Mouse (Mus musculus) CH12.LX (cell line): ENCODE data around the gene Npw. TPM values are rescaled to one million over a fixed set of nuclear protein-coding genes. Genes with fewer than 3 reads are reported as not detected.

ENCODE experiments used
- DNase-seq: peaks from one replicate; pipeline ENCODE4 v3.0.0-alpha.2; 2013; ENCODE audit errors: extremely low read depth
- H3K27ac ChIP-seq: 2 replicates; pipeline ENCODE4 v1.5.1; 2012; ENCODE audit warnings: low read depth, mild to moderate bottlenecking, control low read depth, moderate library complexity; ENCODE audit not compliant: insufficient read depth
- H3K27me3 ChIP-seq: replicated peaks from 2 replicates; pipeline ENCODE3; 2012; ENCODE audit warnings: inconsistent platforms
- H3K36me3 ChIP-seq, 2 experiments: replicated peaks in 1 of 2; 2 replicates each; pipeline versions ENCODE3 to v1.6.1; 2012; ENCODE audit warnings: inconsistent platforms in 1 of 2, low read length in 1 of 2, mild to moderate bottlenecking in 1 of 2, mixed read lengths in 1 of 2, moderate library complexity in 1 of 2; ENCODE audit not compliant: control insufficient read depth in 1 of 2, insufficient read depth in 1 of 2
- H3K4me1 ChIP-seq, 2 experiments: 2 replicates each; pipeline ENCODE4 v1.6.1; 2012; ENCODE audit warnings: inconsistent platforms in 1 of 2, moderate library complexity in 1 of 2; ENCODE audit not compliant: insufficient read depth in 2 of 2, control insufficient read depth in 1 of 2
- H3K4me2 ChIP-seq: 2 replicates; pipeline ENCODE4 v1.6.1; 2012; ENCODE audit warnings: low read depth, mild to moderate bottlenecking, control low read depth; ENCODE audit not compliant: poor library complexity, insufficient read depth, severe bottlenecking
- H3K4me3 ChIP-seq, 3 experiments: fragments of 150-350 bp in 1 of 3; sonication (generic) in 1 of 3; replicated peaks in 1 of 3; 2 replicates each; pipeline versions ENCODE3 to v1.5.1; 2011 to 2012; ENCODE audit warnings: low read depth in 2 of 3, low read length in 2 of 3, mild to moderate bottlenecking in 2 of 3, moderate library complexity in 2 of 3, control low read depth in 1 of 3, improper control_type of control experiment in 1 of 3, inconsistent platforms in 1 of 3, mixed read lengths in 1 of 3; ENCODE audit not compliant: poor library complexity in 1 of 3
- H3K79me2 ChIP-seq: replicated peaks from 2 replicates; pipeline ENCODE4 v1.6.1; 2012; ENCODE audit warnings: mild to moderate bottlenecking, moderate library complexity; ENCODE audit not compliant: control insufficient read depth, poor library complexity, insufficient read depth, severe bottlenecking; ENCODE audit errors: extremely low read depth
- H3K9ac ChIP-seq: 2 replicates; pipeline ENCODE4 v1.6.1; 2012; ENCODE audit warnings: low read depth, mild to moderate bottlenecking, control low read depth, moderate library complexity; ENCODE audit not compliant: insufficient read depth
- H3K9me3 ChIP-seq: replicated peaks from 2 replicates; pipeline ENCODE3; 2012; ENCODE audit warnings: low read length, inconsistent platforms, mixed read lengths
- BHLHE40 ChIP-seq: IDR thresholded peaks from 2 replicates; pipeline ENCODE4 v1.6.1; 2011; ENCODE audit warnings: mild to moderate bottlenecking, low read depth, low read length, improper control_type of control experiment
- CHD1 ChIP-seq: IDR thresholded peaks from 2 replicates; pipeline ENCODE4 v1.6.1; 2012; ENCODE audit warnings: low read depth, low read length, improper control_type of control experiment, inconsistent platforms
- CHD2 ChIP-seq: IDR thresholded peaks from 2 replicates; pipeline ENCODE4 v1.6.1; 2011; ENCODE audit warnings: low read length, improper control_type of control experiment
- CTCF ChIP-seq, 2 experiments: IDR thresholded peaks in 1 of 2; conservative IDR thresholded peaks in 1 of 2; 2 replicates each; pipeline ENCODE4 v1.5.1; 2011 to 2012; ENCODE audit warnings: low read depth in 2 of 2, low read length in 2 of 2, improper control_type of control experiment in 1 of 2, inconsistent platforms in 1 of 2, mild to moderate bottlenecking in 1 of 2, moderate library complexity in 1 of 2
- E2F4 ChIP-seq: IDR thresholded peaks from 2 replicates; pipeline ENCODE4 v1.6.1; 2011; ENCODE audit warnings: low read depth, low read length, improper control_type of control experiment; ENCODE audit not compliant: insufficient replicate concordance
- ELF1 ChIP-seq: IDR thresholded peaks from 2 replicates; pipeline ENCODE4 v1.6.1; 2014; ENCODE audit warnings: low read depth, mild to moderate bottlenecking, inconsistent platforms, low read length, improper control_type of control experiment
- EP300 ChIP-seq: IDR thresholded peaks from 2 replicates; pipeline ENCODE4 v1.6.1; 2011; ENCODE audit warnings: low read length, improper control_type of control experiment
- ETS1 ChIP-seq: conservative IDR thresholded peaks from 2 replicates; pipeline ENCODE4 v1.6.1; 2012; ENCODE audit warnings: low read depth, mild to moderate bottlenecking, inconsistent platforms, low read length, improper control_type of control experiment, moderate library complexity
- HCFC1 ChIP-seq: IDR thresholded peaks from 2 replicates; pipeline ENCODE4 v1.6.1; 2012; ENCODE audit warnings: low read depth, mild to moderate bottlenecking, inconsistent platforms, low read length, improper control_type of control experiment
- JUN ChIP-seq: IDR thresholded peaks from 2 replicates; pipeline ENCODE4 v1.6.1; 2011; ENCODE audit warnings: low read depth, mild to moderate bottlenecking, low read length, improper control_type of control experiment, moderate library complexity; ENCODE audit not compliant: insufficient read depth
- JUND ChIP-seq: conservative IDR thresholded peaks from 2 replicates; pipeline ENCODE4 v1.6.1; 2011; ENCODE audit warnings: low read depth, low read length, improper control_type of control experiment
- KAT2A ChIP-seq: IDR thresholded peaks from 2 replicates; pipeline ENCODE4 v1.6.1; 2012; ENCODE audit warnings: low read length, improper control_type of control experiment, inconsistent platforms; ENCODE audit not compliant: insufficient replicate concordance
- MAFK ChIP-seq: IDR thresholded peaks from 2 replicates; pipeline ENCODE4 v1.6.1; 2011; ENCODE audit warnings: low read length, improper control_type of control experiment; ENCODE audit not compliant: insufficient replicate concordance
- MAX ChIP-seq: IDR thresholded peaks from 2 replicates; pipeline ENCODE4 v1.6.1; 2011; ENCODE audit warnings: low read length, improper control_type of control experiment
- MEF2A ChIP-seq: IDR thresholded peaks from 2 replicates; pipeline ENCODE4 v1.6.1; 2014; ENCODE audit warnings: low read depth, mild to moderate bottlenecking, inconsistent platforms, low read length, improper control_type of control experiment, borderline replicate concordance
- MXI1 ChIP-seq: IDR thresholded peaks from 2 replicates; pipeline ENCODE4 v1.6.1; 2011; ENCODE audit warnings: mild to moderate bottlenecking, low read depth, low read length, improper control_type of control experiment
- MYC ChIP-seq: IDR thresholded peaks from 2 replicates; pipeline ENCODE4 v1.6.1; 2011; ENCODE audit warnings: low read depth, mild to moderate bottlenecking, improper control_type of control experiment, low read length
- PAX5 ChIP-seq: IDR thresholded peaks from 2 replicates; pipeline ENCODE4 v1.6.1; 2012; ENCODE audit warnings: low read length, inconsistent platforms, mixed read lengths
- RAD21 ChIP-seq: IDR thresholded peaks from 2 replicates; pipeline ENCODE4 v1.6.1; 2011; ENCODE audit warnings: low read depth, mild to moderate bottlenecking, low read length, improper control_type of control experiment, moderate library complexity
- RCOR1 ChIP-seq: conservative IDR thresholded peaks from 2 replicates; pipeline ENCODE4 v1.6.1; 2012; ENCODE audit warnings: low read depth, mild to moderate bottlenecking, inconsistent platforms, low read length, improper control_type of control experiment
- SMC3 ChIP-seq: IDR thresholded peaks from 2 replicates; pipeline ENCODE4 v1.6.1; 2011; ENCODE audit warnings: low read depth, low read length, improper control_type of control experiment
- TBP ChIP-seq: conservative IDR thresholded peaks from 2 replicates; pipeline ENCODE4 v1.6.1; 2011; ENCODE audit warnings: low read depth, low read length, improper control_type of control experiment
- USF2 ChIP-seq: conservative IDR thresholded peaks from 2 replicates; pipeline ENCODE4 v1.6.1; 2011; ENCODE audit warnings: low read depth, low read length, improper control_type of control experiment
- ZC3H11A ChIP-seq: IDR thresholded peaks from 2 replicates; pipeline ENCODE4 v1.6.1; 2012; ENCODE audit warnings: low read depth, mild to moderate bottlenecking, inconsistent platforms, low read length, improper control_type of control experiment
- ZKSCAN1 ChIP-seq: IDR thresholded peaks from 2 replicates; pipeline ENCODE4 v1.6.1; 2012; ENCODE audit warnings: low read depth, inconsistent platforms, low read length, improper control_type of control experiment, borderline replicate concordance
- ZMIZ1 ChIP-seq: IDR thresholded peaks from 2 replicates; pipeline ENCODE4 v1.6.1; 2012; ENCODE audit warnings: low read depth, mild to moderate bottlenecking, inconsistent platforms, low read length, improper control_type of control experiment
- ZNF384 ChIP-seq: IDR thresholded peaks from 2 replicates; pipeline ENCODE4 v1.6.1; 2012; ENCODE audit warnings: low read depth, low read length, improper control_type of control experiment, inconsistent platforms
- dilution Hi-C: fragments of 300-500 bp; cut with MboI; formaldehyde crosslinking; loops from 2 replicates; pipeline ENCODE4 v1.14.3; 2020; ENCODE audit warnings: low sequenced_read_pairs; ENCODE audit not compliant: extremely low pct_unique_long_range_greater_than_20kb, extremely low pct_ligation_motif_present
- in situ Hi-C: fragments of 300-500 bp; cut with MboI; formaldehyde crosslinking; loops from 3 replicates; pipeline ENCODE4 v1.14.3; 2019; ENCODE audit warnings: low sequenced_read_pairs, low pct_ligation_motif_present, low pct_unique_long_range_greater_than_20kb, mixed read lengths
- polyA plus RNA-seq: library from polyadenylated mRNA; unstranded; fragments of >175 nt; gene quantifications from 2 replicates; pipeline ENCODE4 v1.2.1, GENCODE M21; 2012; ENCODE audit warnings: low read depth; ENCODE audit not compliant: insufficient read length
- total RNA-seq, 2 experiments: library from RNA; depleted of rRNA; stranded (reverse); fragments of 300-350 nt in 1 of 2; fragments of >200 nt in 1 of 2; gene quantifications; 2 replicates each; pipeline ENCODE4 v1.2.3; 2012 to 2014

Gene Npw
- total and polyA plus RNA-seq, 3 experiments, result not detected

DNA sequence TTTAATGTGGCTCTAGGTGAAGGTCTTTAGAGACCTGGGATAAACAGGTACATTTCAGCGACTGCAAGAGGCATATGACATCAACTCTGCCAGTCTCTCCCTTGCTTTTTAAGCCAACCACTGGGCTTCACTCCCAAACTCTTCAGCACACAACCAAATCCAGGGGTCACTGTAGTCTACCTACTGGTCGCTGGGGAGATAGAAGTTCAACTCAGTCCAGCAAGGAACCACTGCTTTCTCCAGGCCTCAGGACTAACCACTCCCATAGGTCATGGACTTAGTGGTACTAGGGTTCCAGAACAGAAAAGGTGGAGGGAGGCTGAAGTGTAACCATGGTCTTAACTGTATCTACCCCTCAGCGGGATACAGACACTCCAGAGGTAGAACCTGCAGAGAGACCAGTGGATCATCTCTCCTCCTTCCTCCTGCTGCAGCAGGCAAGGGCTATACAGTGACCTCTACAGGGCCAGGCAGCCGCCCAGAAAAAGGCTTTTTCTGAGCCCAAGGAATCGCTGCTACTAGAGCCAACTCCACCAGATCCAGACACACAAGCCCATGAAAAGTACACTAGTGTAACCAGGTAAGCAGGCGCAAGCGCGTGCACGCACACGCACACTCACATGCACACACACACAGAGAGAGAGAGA, 9.4 kb downstream of the Npw start:
- peaks cover 28% of the 10 kb centered on the region for H3K27me3 ChIP-seq
- dilution Hi-C loops, result no loop called here
- in situ Hi-C loops, result no loop called here

DNA sequence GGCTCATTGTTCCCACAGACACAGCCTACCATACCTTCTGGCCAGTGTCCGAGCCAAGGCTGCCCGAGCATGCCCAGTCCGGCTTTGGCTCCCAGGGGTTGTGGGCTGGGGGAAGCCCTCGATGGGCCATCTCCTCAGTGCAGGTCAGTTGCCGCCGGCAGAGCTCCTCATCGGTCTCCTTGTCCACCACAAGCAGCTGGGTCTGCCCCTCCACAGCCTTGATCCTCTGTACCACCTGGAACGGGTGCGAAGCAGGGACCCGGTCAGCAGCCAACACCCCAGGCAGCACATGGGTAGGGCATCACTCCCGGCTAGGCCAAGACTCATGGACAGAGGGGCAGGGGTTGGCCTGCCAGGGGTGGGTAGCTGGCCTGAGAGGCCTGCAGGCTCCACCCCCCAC, 10.8 kb downstream of the Npw start:
- TF ChIP-seq MXI1 (no peak), RAD21 (no peak), ETS1 (no peak), CHD2 (no peak), SMC3 (no peak), EP300 (no peak), MAX (no peak), RCOR1 (no peak), ZNF384 (no peak), HCFC1 (no peak), MYC (no peak), USF2 (no peak)
- Histone ChIP-seq H3K36me3 (no peaks in the 10 kb centered on the region), H3K4me2 (no peak overlapping the region), H3K9me3 (no peaks in the 10 kb centered on the region), H3K9ac (no peak overlapping the region), H3K4me1 (peaks cover 12 to 45% of the 10 kb centered on the region in 2 experiments), H3K27ac (no peak overlapping the region), H3K79me2 (no peaks in the 10 kb centered on the region), H3K27me3 (peaks cover 28% of the 10 kb centered on the region), H3K4me3 (no peak overlapping the region)
- DNase-seq, result no peak
- dilution Hi-C loops (no loop called here), in situ Hi-C loops (no loop called here)

More for the DNA sequence above, 9.4 kb downstream of the Npw start:
- peaks cover 12 to 34% of the 10 kb centered on the region in 2 experiments for H3K4me1 ChIP-seq
- DNase-seq, result no peak
- H3K4me2 ChIP-seq, result no peak overlapping the region
- no peak overlapping the region for H3K4me3 ChIP-seq
- no peaks in the 10 kb centered on the region for H3K79me2 ChIP-seq
- TF ChIP-seq CTCF (conservative IDR thresholded peaks at IDR 0.05 in 1 of 2, IDR thresholded peaks at IDR 0.05 in 1 of 2; ENCODE audit: low read depth in 2 of 2, low read length in 2 of 2) (peak in 1 of 2 experiments; percentile 21; a peak in 1 of 4 replicates), E2F4 (no peak)
- TF ChIP-seq, all 38 proteins: peak for 1
- H3K27ac ChIP-seq, result no peak overlapping the region
- no peak overlapping the region for H3K9ac ChIP-seq
- H3K36me3 ChIP-seq, result no peaks in the 10 kb centered on the region
- H3K9me3 ChIP-seq, result no peaks in the 10 kb centered on the region

DNA sequence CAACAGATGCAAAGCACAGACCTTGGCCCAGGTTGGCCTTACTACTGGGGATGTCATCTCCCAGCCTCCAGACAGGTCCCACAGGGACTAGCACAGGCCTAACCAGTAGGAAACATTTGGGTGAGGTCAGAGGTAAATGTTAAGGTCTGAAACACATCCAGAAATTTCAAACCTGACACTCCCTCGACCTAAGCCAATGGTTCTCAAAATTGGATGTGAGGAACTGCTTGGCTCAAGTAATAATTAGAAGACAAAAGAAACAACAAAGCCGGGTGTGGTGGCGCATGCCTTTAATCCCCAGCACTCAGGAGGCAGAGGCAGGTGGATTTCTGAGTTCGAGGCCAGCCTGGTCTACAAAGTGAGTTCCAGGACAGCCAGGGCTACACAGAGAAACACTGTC, 11.9 kb downstream of the Npw start:
- Histone ChIP-seq H3K27me3 (peaks cover 22% of the 10 kb centered on the region), H3K4me1 (peaks cover 12 to 46% of the 10 kb centered on the region in 2 experiments), H3K9ac (no peak overlapping the region), H3K79me2 (no peaks in the 10 kb centered on the region), H3K4me2 (no peak overlapping the region), H3K27ac (no peak overlapping the region), H3K9me3 (no peaks in the 10 kb centered on the region), H3K36me3 (no peaks in the 10 kb centered on the region), H3K4me3 (no peak overlapping the region)
- TF ChIP-seq ZC3H11A (no peak), ZKSCAN1 (no peak), JUND (no peak), MAFK (no peak), JUN (no peak), ZMIZ1 (no peak), CHD1 (no peak), PAX5 (no peak), SMC3 (no peak), MEF2A (no peak), TBP (no peak), ELF1 (no peak), BHLHE40 (no peak), E2F4 (no peak), KAT2A (no peak)
- DNase-seq, result no peak
- dilution Hi-C loops (no loop called here), in situ Hi-C loops (no loop called here)
